Mouse (Mus musculus) heart, embryonic 11.5 days (tissue): ENCODE data around the gene Prkca. TPM values are rescaled to one million over a fixed set of nuclear protein-coding genes. Genes with fewer than 3 reads are reported as not detected.

Experiments used
- ATAC-seq: fragments of 200-750 bp; cut with Nextera tagmentation; replicated peaks from 2 replicates; pipeline ENCODE4 v1.8.0; 2017; ENCODE audit warnings: moderate library complexity; ENCODE audit not compliant: insufficient number of reproducible peaks, low FRiP score, low TSS enrichment
- H3K27ac ChIP-seq: fragments of 300-500 bp; sonication (generic); 2 replicates; pipeline ENCODE4 v1.5.1; 2014; ENCODE audit warnings: mild to moderate bottlenecking, low read depth, low read length
- H3K27me3 ChIP-seq: fragments of 300-500 bp; sonication (generic); 2 replicates; pipeline ENCODE4 v1.6.1; 2014; ENCODE audit warnings: mild to moderate bottlenecking, low read length, mixed read lengths; ENCODE audit not compliant: control insufficient read depth, insufficient read depth
- H3K36me3 ChIP-seq: fragments of 300-500 bp; sonication (generic); 2 replicates; pipeline ENCODE4 v1.6.1; 2014; ENCODE audit warnings: mild to moderate bottlenecking, low read length, moderate library complexity, mixed read lengths; ENCODE audit not compliant: control insufficient read depth, insufficient read depth
- H3K4me1 ChIP-seq: fragments of 300-500 bp; sonication (generic); 2 replicates; pipeline ENCODE4 v1.6.1; 2014; ENCODE audit warnings: low read length; ENCODE audit not compliant: control insufficient read depth, insufficient read depth
- H3K4me2 ChIP-seq: fragments of 300-500 bp; sonication (generic); 2 replicates; pipeline ENCODE4 v1.6.1; 2014; ENCODE audit warnings: mild to moderate bottlenecking, moderate library complexity
- H3K4me3 ChIP-seq: fragments of 300-500 bp; sonication (generic); 2 replicates; pipeline ENCODE4 v1.5.1; 2014; ENCODE audit warnings: low read depth, low read length
- H3K9ac ChIP-seq: fragments of 300-500 bp; sonication (generic); 2 replicates; pipeline ENCODE4 v1.6.1; 2014; ENCODE audit warnings: mild to moderate bottlenecking, low read depth, low read length, moderate library complexity
- H3K9me3 ChIP-seq: fragments of 300-500 bp; sonication (generic); replicated peaks from 2 replicates; pipeline ENCODE4 v1.6.1; 2016; ENCODE audit warnings: low read length; ENCODE audit not compliant: control insufficient read depth
- WGBS: fragments of 180-500 bp; shearing (Covaris S2); extraction: QIAGEN DNeasy Blood & Tissue Kit; methylation state at CpG from one replicate; pipeline ENCODE4 v1.1.7; 2014; ENCODE audit not compliant: insufficient replicate concordance; 5-methylcytosine and 5-hydroxymethylcytosine counted together
- polyA plus RNA-seq: library from polyadenylated mRNA; unstranded; fragments of >200 nt; fragmentation: Nextera tagmentation; extraction: Ambion mirVana; gene quantifications from 2 replicates; pipeline ENCODE4 v1.2.1, GENCODE M21; 2014

The Prkca gene
- polyA plus RNA-seq, 1 experiment from 2014 or later, result 16.9 TPM

GRCm38 (mm10) chr11:108015284-108015683, 328.4 kb downstream of the Prkca start:
- no peaks in the 10 kb centered on the region for H3K9me3 ChIP-seq
- no peak overlapping the region for H3K4me2 ChIP-seq
- H3K27me3 ChIP-seq, result no peaks in the 10 kb centered on the region
- no peaks in the 10 kb centered on the region for H3K36me3 ChIP-seq
- H3K27ac ChIP-seq, result no peak overlapping the region
- H3K9ac ChIP-seq, result no peak overlapping the region
- no peak overlapping the region for H3K4me3 ChIP-seq
- 33% methylated on average over 5 of the region's 5 CpGs for WGBS
- ATAC-seq, result no peak
- H3K4me1 ChIP-seq, result no peaks in the 10 kb centered on the region

GRCm38 (mm10) chr11:108013390-108013789, 330.3 kb downstream of the Prkca start:
- Histone ChIP-seq H3K4me2 (no peak overlapping the region), H3K4me3 (no peak overlapping the region), H3K27me3 (no peaks in the 10 kb centered on the region), H3K27ac (0 out of 2 replicates have a peak overlapping the region, but pooled peaks have one; percentile 2), H3K9me3 (no peaks in the 10 kb centered on the region), H3K36me3 (no peaks in the 10 kb centered on the region), H3K4me1 (no peaks in the 10 kb centered on the region), H3K9ac (no peak overlapping the region)
- 63% methylated on average over 5 of the region's 5 CpGs for WGBS
- ATAC-seq, result no peak

- no peaks in the 10 kb centered on the region for H3K27me3 ChIP-seq
- H3K4me1 ChIP-seq, result no peaks in the 10 kb centered on the region
- 77% methylated on average over 4 of the region's 4 CpGs for WGBS
- no peak for ATAC-seq
- no peaks in the 10 kb centered on the region for H3K9me3 ChIP-seq
- H3K27ac ChIP-seq, result no peak overlapping the region
- H3K36me3 ChIP-seq, result no peaks in the 10 kb centered on the region
- H3K4me3 ChIP-seq, result no peak overlapping the region
- no peak overlapping the region for H3K4me2 ChIP-seq
- no peak overlapping the region for H3K9ac ChIP-seq
Measured at GRCm38 (mm10) chr11:108010465-108010864, 333.3 kb downstream of the Prkca start.

- WGBS, result 69% methylated on average over 3 of the region's 3 CpGs
- peak; percentile 73; the same call in 1 of the 2 replicates for ATAC-seq
Measured at GRCm38 (mm10) chr11:107998891-107999290, 344.8 kb downstream of the Prkca start.

DNA sequence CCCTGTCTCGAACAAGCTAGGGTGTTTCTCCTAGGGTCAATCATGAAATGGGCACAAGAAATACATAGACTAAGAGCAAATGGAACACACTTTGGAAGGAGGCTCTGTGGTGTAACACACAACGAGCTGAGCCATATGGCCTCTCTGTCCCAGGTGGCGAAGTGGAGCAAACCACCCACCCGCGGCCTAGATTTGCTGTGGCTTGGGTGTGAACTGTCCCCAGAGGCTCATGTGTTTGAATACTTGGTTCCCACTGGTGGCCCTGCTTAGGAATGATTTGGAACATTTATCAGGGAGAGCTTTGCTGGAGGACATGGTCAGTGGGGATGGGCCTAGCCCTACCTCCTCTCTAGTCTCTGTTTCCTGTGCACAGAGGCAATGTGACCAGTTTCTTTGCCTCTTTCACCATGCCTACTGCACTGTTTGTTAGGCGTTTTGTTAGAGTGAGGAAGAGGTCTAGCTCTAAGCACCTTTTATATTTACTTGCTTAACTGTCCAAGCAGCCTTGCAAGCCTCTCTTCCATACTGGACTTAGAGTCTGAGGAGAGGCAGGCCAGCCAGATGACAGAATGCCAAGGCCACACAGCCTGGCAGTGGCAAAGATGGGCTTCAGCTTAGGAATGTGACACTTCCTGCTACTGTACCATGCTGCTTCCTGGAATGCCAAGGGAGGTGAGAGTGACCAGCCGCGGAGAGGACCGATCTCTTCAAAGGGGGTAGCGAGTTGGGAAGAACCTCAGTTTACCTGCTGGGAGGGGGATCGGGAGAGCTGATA, 346.6 kb downstream of the Prkca start:
- Histone ChIP-seq H3K4me3 (no peak overlapping the region), H3K4me2 (no peak overlapping the region), H3K9me3 (no peaks in the 10 kb centered on the region), H3K27me3 (no peaks in the 10 kb centered on the region), H3K9ac (no peak overlapping the region), H3K27ac (no peak overlapping the region), H3K4me1 (peaks cover 16% of the 10 kb centered on the region), H3K36me3 (no peaks in the 10 kb centered on the region)
- ATAC-seq, result no peak
- 67% methylated on average over 11 of the region's 11 CpGs for WGBS

More at GRCm38 (mm10) chr11:107998891-107999290, 344.8 kb downstream of the Prkca start:
- H3K36me3 ChIP-seq, result no peaks in the 10 kb centered on the region
- H3K4me1 ChIP-seq, result peaks cover 3% of the 10 kb centered on the region
- no peaks in the 10 kb centered on the region for H3K27me3 ChIP-seq
- H3K4me2 ChIP-seq, result no peak overlapping the region
- H3K27ac ChIP-seq, result no peak overlapping the region
- no peak overlapping the region for H3K4me3 ChIP-seq
- H3K9me3 ChIP-seq, result no peaks in the 10 kb centered on the region
- no peak overlapping the region for H3K9ac ChIP-seq

- no peak overlapping the region for H3K4me2 ChIP-seq
- H3K9me3 ChIP-seq, result no peaks in the 10 kb centered on the region
- H3K4me1 ChIP-seq, result peaks cover 17% of the 10 kb centered on the region
- no peak overlapping the region for H3K4me3 ChIP-seq
- no peaks in the 10 kb centered on the region for H3K36me3 ChIP-seq
- no peak overlapping the region for H3K9ac ChIP-seq
- no peak for ATAC-seq
- H3K27me3 ChIP-seq, result no peaks in the 10 kb centered on the region
- WGBS, result 53% methylated on average over 6 of the region's 6 CpGs
- no peak overlapping the region for H3K27ac ChIP-seq
Measured at GRCm38 (mm10) chr11:107994487-107994886, 349.2 kb downstream of the Prkca start.

GRCm38 (mm10) chr11:107993792-107994191, 349.9 kb downstream of the Prkca start:
- Histone ChIP-seq H3K9me3 (no peaks in the 10 kb centered on the region), H3K27me3 (no peaks in the 10 kb centered on the region), H3K27ac (no peak overlapping the region), H3K4me3 (no peak overlapping the region), H3K4me2 (no peak overlapping the region), H3K9ac (no peak overlapping the region), H3K4me1 (peaks cover 17% of the 10 kb centered on the region), H3K36me3 (no peaks in the 10 kb centered on the region)
- ATAC-seq, result no peak
- 69% methylated on average over 3 of the region's 3 CpGs for WGBS

DNA sequence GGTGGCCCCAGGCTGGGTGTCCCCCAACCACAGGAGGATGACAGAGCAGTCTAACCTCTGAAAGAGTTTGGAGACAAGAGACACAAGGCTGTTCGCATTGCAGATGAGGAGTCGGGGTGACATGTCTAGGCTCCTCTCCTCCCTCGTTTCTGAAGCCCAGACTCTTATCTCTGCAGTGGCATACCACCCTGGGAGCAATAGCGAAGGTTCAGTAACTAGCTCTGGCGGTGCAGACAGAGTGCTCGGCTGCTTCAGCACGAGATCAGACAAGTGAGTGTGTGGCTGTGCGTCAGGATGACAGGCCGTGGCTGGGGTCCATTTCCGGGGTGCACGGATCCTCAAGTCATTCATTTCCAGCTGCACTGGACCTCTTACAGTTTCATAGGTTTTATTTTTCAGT, 351.2 kb downstream of the Prkca start:
- H3K36me3 ChIP-seq, result no peaks in the 10 kb centered on the region
- H3K4me1 ChIP-seq, result peaks cover 17% of the 10 kb centered on the region
- 25% methylated on average over 11 of the region's 11 CpGs for WGBS
- no peaks in the 10 kb centered on the region for H3K27me3 ChIP-seq
- ATAC-seq, result peak; percentile 77
- peak overlapping the region; percentile 75 for H3K27ac ChIP-seq
- no peak overlapping the region for H3K4me3 ChIP-seq
- peak overlapping the region; percentile 23; the same call in 1 of the 2 replicates for H3K9ac ChIP-seq
- peak overlapping the region; percentile 41 for H3K4me2 ChIP-seq
- no peaks in the 10 kb centered on the region for H3K9me3 ChIP-seq

GRCm38 (mm10) chr11:107991990-107992389, 351.7 kb downstream of the Prkca start:
- ATAC-seq, result peak; percentile 90
- Histone ChIP-seq H3K4me3 (no peak overlapping the region), H3K4me1 (peaks cover 15% of the 10 kb centered on the region), H3K9ac (peak overlapping the region; percentile 23; the same call in 1 of the 2 replicates), H3K36me3 (no peaks in the 10 kb centered on the region), H3K27me3 (no peaks in the 10 kb centered on the region), H3K27ac (peak overlapping the region; percentile 75), H3K4me2 (peak overlapping the region; percentile 41; the same call in 1 of the 2 replicates), H3K9me3 (no peaks in the 10 kb centered on the region)
- 57% methylated on average over 7 of the region's 7 CpGs for WGBS
